In genomic region chr9:97106481-97107160, GRCm38 (mm10) we compare ENCODE assay signal across 21 mouse cellular contexts.
"Had no signal": no experiment of that assay in that cellular context is flagged by ENCODE, and none has a peak within 500 bp of the region (broad histone marks: within the 10 kb centered on the region; RNA-seq: fewer than 3 reads in every experiment).

No protein-coding gene starts in this region.

- H3K4me2 ChIP-seq: limb, embryonic 13.5 days; liver, embryonic 12.5 days; liver, embryonic 15.5 days; midbrain, embryonic 12.5 days; neural tube, embryonic 13.5 days had no signal

- DNase-seq: kidney, adult 18-20 months; kidney, adult 9 months; kidney, postnatal 14 days; layer of hippocampus, adult 9-11 months; liver; retina, postnatal 1 day; right cerebral cortex, postnatal 25 days; spleen, adult 18-20 months; thymus, adult 18-20 months; thymus, postnatal 36 days had no signal

- H3K9ac ChIP-seq: limb, embryonic 13.5 days; liver, embryonic 12.5 days; liver, embryonic 15.5 days; midbrain, embryonic 12.5 days; neural tube, embryonic 13.5 days had no signal

- H3K27me3 ChIP-seq: limb, embryonic 13.5 days; liver, embryonic 12.5 days; midbrain, embryonic 12.5 days; neural tube, embryonic 13.5 days had no signal

- H3K4me3 ChIP-seq: layer of hippocampus, adult 2 months; limb, embryonic 10.5 days; limb, embryonic 13.5 days; liver, embryonic 12.5 days; liver, embryonic 15.5 days; midbrain, embryonic 12.5 days; myocyte; neural tube, embryonic 13.5 days had no signal

- ATAC-seq: inflammation-experienced regulatory T-cells, adult 6 months; intestine, embryonic 16.5 days; liver, embryonic 12.5 days; midbrain, embryonic 16.5 days had no signal

- H3K9me3 ChIP-seq: limb, embryonic 10.5 days; limb, embryonic 13.5 days; liver, embryonic 12.5 days; liver, embryonic 15.5 days; midbrain, embryonic 12.5 days; neural tube, embryonic 13.5 days had no signal

- H3K36me3 ChIP-seq: liver, embryonic 12.5 days; liver, embryonic 15.5 days; midbrain, embryonic 12.5 days had no signal

- H3K27ac ChIP-seq: layer of hippocampus, adult 2 months; limb, embryonic 10.5 days; limb, embryonic 13.5 days; liver, embryonic 12.5 days; midbrain, embryonic 12.5 days; neural tube, embryonic 13.5 days had no signal
